Mouse (Mus musculus): ENCODE data around the gene Kalrn. TPM values are rescaled to one million over a fixed set of nuclear protein-coding genes. Genes with fewer than 3 reads are reported as not detected.

Gene Kalrn
- polyA plus RNA-seq, 1 experiment from 2014 or later: 24.6 TPM

DNA sequence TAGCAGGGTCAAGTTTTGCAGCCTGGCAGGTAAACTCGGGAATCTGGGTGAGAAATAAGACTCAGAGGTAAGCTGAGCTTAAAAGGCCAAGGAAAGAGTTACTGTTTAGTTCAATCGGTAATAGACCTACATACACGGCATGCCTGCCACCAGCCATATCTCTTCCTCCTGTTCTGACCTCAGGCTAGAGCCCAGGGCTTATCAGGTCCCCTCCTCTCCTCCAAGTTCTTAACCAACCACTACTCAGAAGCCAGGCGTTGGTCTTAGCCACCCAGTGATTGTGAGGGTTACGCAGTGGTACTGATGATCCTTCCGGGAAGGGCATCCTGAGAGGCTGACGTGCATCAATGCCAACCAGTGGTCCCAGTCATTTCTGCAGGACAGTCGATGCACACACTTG lies 649.6 kb downstream of the Kalrn start:
- H3K4me2 ChIP-seq: no peak overlapping the region
- no peaks in the 10 kb centered on the region for H3K36me3 ChIP-seq
- no peaks in the 10 kb centered on the region for H3K9me3 ChIP-seq
- H3K9ac ChIP-seq: no peak overlapping the region
- H3K4me3 ChIP-seq: no peak overlapping the region
- H3K4me1 ChIP-seq (replicated peaks): peaks cover 8% of the 10 kb centered on the region
- ATAC-seq (ENCODE audit: low FRiP score, low read depth): no peak
- WGBS: 92% methylated on average over 8 of the region's 8 CpGs
- H3K27me3 ChIP-seq: no peaks in the 10 kb centered on the region
- no peak overlapping the region for H3K27ac ChIP-seq (replicated peaks)

DNA sequence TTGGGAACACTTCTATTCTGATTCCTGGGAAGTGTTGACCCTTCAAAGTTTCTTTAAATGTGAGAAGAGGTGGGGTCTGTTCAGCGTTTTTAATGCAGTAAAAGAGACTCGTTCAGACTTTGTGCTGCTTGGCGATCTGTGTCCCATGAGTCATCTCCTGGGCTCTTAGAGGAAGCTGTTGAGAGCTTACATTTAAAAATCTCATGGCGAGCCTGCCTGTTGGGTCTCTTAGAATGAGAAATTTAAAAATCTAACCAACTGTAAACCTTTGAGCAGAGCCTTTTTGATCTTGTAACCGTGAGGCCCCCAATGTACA lies 650.4 kb downstream of the Kalrn start:
- Histone ChIP-seq H3K27ac (replicated peaks) (no peak overlapping the region), H3K4me3 (no peak overlapping the region)

DNA sequence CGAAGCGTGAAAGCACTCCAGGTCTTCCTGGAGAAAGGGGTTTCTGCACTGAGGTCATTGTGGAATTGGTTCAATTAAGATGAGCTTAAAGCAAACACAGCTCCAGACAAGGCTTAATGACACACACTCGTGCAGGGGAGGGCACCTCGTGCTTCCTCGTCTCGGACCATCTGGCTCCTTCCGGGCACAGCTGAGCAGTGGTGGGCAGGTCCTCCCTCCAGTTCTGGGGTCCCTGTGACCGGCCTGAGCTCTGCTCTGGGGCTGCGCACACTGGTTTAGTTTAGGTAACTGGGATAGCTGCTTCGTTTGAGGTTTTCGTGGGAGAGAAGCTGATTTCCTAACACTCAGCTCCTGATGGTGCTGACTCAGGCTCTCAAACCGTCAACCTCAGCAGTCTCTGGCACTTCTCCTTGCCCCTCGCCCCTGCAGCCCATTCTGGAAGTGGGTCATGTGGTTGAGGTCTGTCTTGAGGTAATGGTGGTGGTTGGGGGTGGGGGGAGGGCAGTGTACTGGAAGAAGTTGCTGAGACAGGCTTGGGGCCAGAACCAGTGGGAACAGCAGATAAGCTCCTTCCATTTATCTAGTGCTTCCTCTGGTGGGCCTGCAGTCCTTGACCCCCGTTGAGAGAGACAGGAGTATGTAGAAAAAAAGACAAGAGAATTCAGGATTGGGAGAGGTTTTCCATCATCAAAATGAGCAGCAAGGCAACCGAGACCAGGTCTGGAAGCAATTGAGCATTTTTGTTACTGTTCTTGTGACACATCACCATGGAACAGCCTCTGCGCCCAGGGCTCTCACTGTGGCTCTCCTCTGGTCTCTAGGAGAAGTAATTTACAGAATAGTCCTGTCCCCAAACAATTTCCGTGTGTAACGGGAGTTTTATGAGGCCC lies 651.0 kb downstream of the Kalrn start:
- H3K27ac ChIP-seq (replicated peaks): peak overlapping the region; percentile 30; the same call in 1 of the 2 replicates

More for the DNA sequence above, 650.4 kb downstream of the Kalrn start:
- no peak overlapping the region for H3K9ac ChIP-seq
- no peaks in the 10 kb centered on the region for H3K9me3 ChIP-seq
- no peaks in the 10 kb centered on the region for H3K27me3 ChIP-seq
- no peak for ATAC-seq (ENCODE audit: low FRiP score, low read depth)
- H3K36me3 ChIP-seq: no peaks in the 10 kb centered on the region
- H3K4me1 ChIP-seq (replicated peaks): peaks cover 6% of the 10 kb centered on the region; the same call in 1 of the 2 replicates
- no peak overlapping the region for H3K4me2 ChIP-seq
- 69% methylated on average over 5 of the region's 5 CpGs for WGBS

DNA sequence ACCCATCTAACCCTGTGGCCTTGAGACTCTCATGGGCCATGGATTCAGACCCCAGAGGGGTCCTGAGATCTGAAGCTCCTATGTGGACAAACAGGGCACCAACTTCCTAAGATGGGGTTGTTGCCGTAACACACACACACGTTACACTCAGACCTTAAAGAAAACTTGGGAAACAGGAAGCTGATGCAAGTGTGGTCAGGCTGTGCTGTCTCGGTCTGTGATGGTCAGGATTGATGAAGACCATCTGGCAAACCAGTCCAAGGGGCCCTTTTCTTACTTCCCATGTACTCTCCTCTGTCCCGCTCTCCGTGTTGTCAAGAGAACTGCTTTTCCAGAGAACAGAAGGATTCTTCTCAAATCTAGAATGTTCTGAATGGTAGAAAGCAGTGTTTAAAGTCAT lies 651.8 kb downstream of the Kalrn start:
- no peak for ATAC-seq (ENCODE audit: low FRiP score, low read depth)
- peak overlapping the region; percentile 30; the same call in 1 of the 2 replicates for H3K27ac ChIP-seq (replicated peaks)
- no peaks in the 10 kb centered on the region for H3K36me3 ChIP-seq
- no peaks in the 10 kb centered on the region for H3K27me3 ChIP-seq
- H3K4me3 ChIP-seq: no peak overlapping the region
- H3K9me3 ChIP-seq: no peaks in the 10 kb centered on the region
- no peak overlapping the region for H3K9ac ChIP-seq
- H3K4me1 ChIP-seq (replicated peaks): peaks cover 16% of the 10 kb centered on the region; the same call in 1 of the 2 replicates
- H3K4me2 ChIP-seq: no peak overlapping the region
- WGBS: 91% methylated on average over 5 of the region's 5 CpGs

More for the DNA sequence above, 651.0 kb downstream of the Kalrn start:
- Histone ChIP-seq H3K27me3 (no peaks in the 10 kb centered on the region), H3K4me3 (no peak overlapping the region), H3K36me3 (no peaks in the 10 kb centered on the region), H3K4me2 (0 out of 2 replicates have a peak overlapping the region, but pooled peaks have one; percentile 16), H3K4me1 (replicated peaks) (peaks cover 9% of the 10 kb centered on the region; the same call in 1 of the 2 replicates), H3K9ac (no peak overlapping the region), H3K9me3 (no peaks in the 10 kb centered on the region)
- WGBS: 46% methylated on average over 18 of the region's 18 CpGs
- ATAC-seq (ENCODE audit: low FRiP score, low read depth): peak; percentile 80

Other genes starting within 250 kb of the Kalrn start
- not detected in 2 replicates for gene Ropn1, start 76.4 kb upstream of the Kalrn start, polyA plus RNA-seq (2015; fragmentation: Nextera tagmentation; extraction: Ambion mirVana)
- 3.3 and 3.8 TPM in 2 replicates for gene Ccdc14, start 117.1 kb upstream of the Kalrn start, polyA plus RNA-seq (2015; fragmentation: Nextera tagmentation; extraction: Ambion mirVana)
- gene Mylk, start 171.7 kb upstream of the Kalrn start, polyA plus RNA-seq (2015; fragmentation: Nextera tagmentation; extraction: Ambion mirVana): 5.3 and 6.4 TPM in 2 replicates

Data from hindbrain, embryonic 15.5 days (tissue).